Mouse (Mus musculus): Measurements from ENCODE around the gene Il18bp. TPM values are rescaled to one million over a fixed set of nuclear protein-coding genes. Genes with fewer than 3 reads are reported as not detected.
A peak's percentile ranks its signal among the peaks of the same experiment; 100 is the strongest.
"Not testable (repeated sequence)": the region's sequence is repeated elsewhere in the genome, so short reads cannot be mapped to it uniquely, and the experiment has no call there.

The Il18bp gene
- total RNA-seq (2021) = 10 to 100 TPM; 14.0 to 18.9 TPM

GRCm38 (mm10) chr7:102018590-102018989, at the start of gene Il18bp:
Il18bp (minus strand) TSS chr7:102018690.
- DNase-seq = no peak
- intact Hi-C loops (cut with DNase I) = no loop called here

- DNase-seq = no peak
- intact Hi-C loops (cut with DNase I) = no loop called here
Observed at GRCm38 (mm10) chr7:102066363-102066762, 47.9 kb upstream of the Il18bp start.

- intact Hi-C loops (cut with DNase I) = no loop called here
- peak; percentile 93 for DNase-seq
Observed at GRCm38 (mm10) chr7:102065046-102065891, 46.8 kb upstream of the Il18bp start, which contains the start of the genes Rnf121, Xndc1 and Xntrpc. Rnf121 (minus strand) TSS chr7:102065469. Xndc1 (plus strand) TSS chr7:102065511. Xntrpc (plus strand) TSS chr7:102065713.

GRCm38 (mm10) chr7:102064655-102065045, 46.2 kb upstream of the Il18bp start:
- DNase-seq = peak; percentile 14
- intact Hi-C loops (cut with DNase I) = no loop called here

GRCm38 (mm10) chr7:102063891-102064290, 45.4 kb upstream of the Il18bp start:
- DNase-seq = no peak
- intact Hi-C loops (cut with DNase I) = no loop called here

- DNase-seq = no peak
- intact Hi-C loops (cut with DNase I) = no loop called here
Observed at GRCm38 (mm10) chr7:102062203-102062602, 43.7 kb upstream of the Il18bp start.

GRCm38 (mm10) chr7:102061353-102061752, 42.9 kb upstream of the Il18bp start:
- intact Hi-C loops (cut with DNase I) = no loop called here
- DNase-seq = no peak

- intact Hi-C loops (cut with DNase I); DNase-seq: not testable (repeated sequence)
Observed at GRCm38 (mm10) chr7:102048524-102048923, 30.0 kb upstream of the Il18bp start.

GRCm38 (mm10) chr7:102042314-102042713, 23.8 kb upstream of the Il18bp start:
- intact Hi-C loops (cut with DNase I) = no loop called here
- no peak for DNase-seq

- intact Hi-C loops (cut with DNase I) = no loop called here
- DNase-seq = no peak
Observed at GRCm38 (mm10) chr7:102037318-102037717, 18.8 kb upstream of the Il18bp start.

GRCm38 (mm10) chr7:102035534-102035933, 17.0 kb upstream of the Il18bp start:
- no peak for DNase-seq
- intact Hi-C loops (cut with DNase I) = no loop called here

- DNase-seq = no peak
- intact Hi-C loops (cut with DNase I) = no loop called here
Observed at GRCm38 (mm10) chr7:102034904-102035303, 16.4 kb upstream of the Il18bp start.

- intact Hi-C loops (cut with DNase I) = no loop called here
- no peak for DNase-seq
Observed at GRCm38 (mm10) chr7:102025187-102026119, 7.0 kb upstream of the Il18bp start.

GRCm38 (mm10) chr7:102023821-102024220, 5.3 kb upstream of the Il18bp start:
- no peak for DNase-seq
- intact Hi-C loops (cut with DNase I) = no loop called here

GRCm38 (mm10) chr7:102020934-102021333, 2.4 kb upstream of the Il18bp start:
- DNase-seq; intact Hi-C loops (cut with DNase I): not testable (repeated sequence)

- intact Hi-C loops (cut with DNase I) = no loop called here
- DNase-seq = no peak
Observed at GRCm38 (mm10) chr7:102019362-102019761, 872 bp upstream of the Il18bp start.

- intact Hi-C loops (cut with DNase I) = no loop called here
- DNase-seq = no peak
Observed at GRCm38 (mm10) chr7:102018034-102018433, 456 bp downstream of the Il18bp start.

- intact Hi-C loops (cut with DNase I) = no loop called here
- DNase-seq = no peak
Observed at GRCm38 (mm10) chr7:102017452-102017851, 1.0 kb downstream of the Il18bp start.

GRCm38 (mm10) chr7:102016936-102017335, 1.6 kb downstream of the Il18bp start:
- no peak for DNase-seq
- intact Hi-C loops (cut with DNase I) = no loop called here

- intact Hi-C loops (cut with DNase I) = no loop called here
- no peak for DNase-seq
Observed at GRCm38 (mm10) chr7:102014995-102015394, 3.5 kb downstream of the Il18bp start.

GRCm38 (mm10) chr7:102013416-102013815, 5.1 kb downstream of the Il18bp start:
- intact Hi-C loops (cut with DNase I) = no loop called here

More at GRCm38 (mm10) chr7:102013416-102013815, 5.1 kb downstream of the Il18bp start:
- DNase-seq = no peak

Measured in left cerebral cortex, postnatal 4 days (tissue).